Comparison of ENCODE assay signal across 8 mouse cellular contexts in the genomic region with DNA sequence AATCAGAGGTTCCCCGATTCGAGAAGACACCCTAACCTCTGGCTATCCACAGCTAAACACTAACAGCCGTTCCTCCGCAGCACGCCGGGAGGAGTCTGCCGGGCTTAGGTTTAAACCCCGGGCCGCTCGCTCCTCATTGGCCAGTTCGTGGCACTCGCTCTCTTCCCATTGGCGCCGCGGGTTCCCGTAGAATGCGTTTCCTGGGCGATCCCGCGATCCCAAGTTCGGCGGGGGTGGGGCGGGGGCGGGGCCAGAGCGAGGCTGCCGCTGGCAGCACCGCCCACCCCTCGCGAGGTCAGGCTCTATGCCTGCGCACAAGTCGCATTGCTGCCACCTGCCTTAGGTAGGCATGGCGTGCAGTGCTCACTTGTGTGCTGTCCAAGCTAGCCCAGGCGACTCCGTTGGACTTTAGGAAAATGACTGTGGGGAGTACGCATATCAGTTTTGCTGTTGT. TPM values are rescaled to one million over a fixed set of nuclear protein-coding genes. Genes with fewer than 3 reads are reported as not detected.
DNase-seq lines count a peak whose midpoint lies in the region; ATAC-seq and TF ChIP-seq lines count a peak whose summit lies in the region.

A gene (minus strand): TSS at position 157 of the 454 bp plus-strand sequence.

- H3K4me3 ChIP-seq in cortical plate, adult 2 months (ENCODE audit: insufficient read depth, low read length), result peak within 1 kb of the TSS; percentile 57

- TF ChIP-seq CTCF in cortical plate, adult 2 months (IDR thresholded peaks at IDR 0.05; ENCODE audit: extremely low read depth, insufficient read depth, low read length), result 0 out of 2 replicates have a peak, but pooled peaks have one; percentile 8

- H3K27ac ChIP-seq in cortical plate, adult 2 months (ENCODE audit: insufficient read depth, low read length), result no peak within 1 kb of the TSS

- TF ChIP-seq POLR2A in cortical plate, adult 2 months (IDR thresholded peaks at IDR 0.05; ENCODE audit: extremely low read depth, insufficient read depth, low read length), result peak; percentile 46; the same call in 1 of the 2 replicates

- no peaks in the 10 kb centered on the region for H3K4me1 ChIP-seq in cortical plate, adult 2 months (ENCODE audit: control insufficient read depth, insufficient read depth, low read length)

- ATAC-seq in activated CD4-positive, CD25-positive, alpha-beta regulatory T cell, adult 4 months, result peak; percentile 96
- ATAC-seq in inflammation-experienced regulatory T-cells, adult 6 months, result peak; percentile 95
- peak; percentile 96 for ATAC-seq in megakaryocyte-erythroid progenitor cell, adult 5-6 weeks (replicated peaks; ENCODE audit: low FRiP score, low TSS enrichment, poor library complexity, severe bottlenecking)

- DNase-seq in gastrocnemius, postnatal 10 days, result peak; percentile 90
- DNase-seq in left cerebral cortex, postnatal 10 days (ENCODE audit: extremely low spot score in 1 of 2, low spot score in 2 of 2), result peak; percentile 90 to 95
- DNase-seq in right cerebral cortex, postnatal 25 days, result peak; percentile 88
- peak; percentile 87 to 93 for DNase-seq in urinary bladder, postnatal 4 days (ENCODE audit: low spot score in 2 of 2)

- intact Hi-C loops in left cerebral cortex, postnatal 10 days (cut with DNase I), result no loop called here

RNA-seq across cellular contexts. Expression of the gene that starts here (rescaled TPM):
- polyA plus RNA-seq in activated CD4-positive, CD25-positive, alpha-beta regulatory T cell, adult 4 months (2017; shearing (Covaris generic)), result 10 to 100 TPM; 51.2 to 57.0 TPM
- polyA plus RNA-seq in cortical plate, adult 2 months (2012; rRNA removed), result 0.49 and 1.3 TPM in 2 replicates
- 10 to 100 TPM; 10.4 to 13.0 TPM for total RNA-seq in gastrocnemius, postnatal 10 days (2021)
- 100 to 1,000 TPM in 1 of 3 experiments, 10 to 100 TPM in 2; 10.2 to 168 (median 20.0) TPM for polyA plus RNA-seq in inflammation-experienced regulatory T-cells, adult 6 months (2017; shearing (Covaris generic))
- total RNA-seq in left cerebral cortex, postnatal 10 days (2021), result 1 to 10 TPM; 3.9 to 6.5 TPM
- 99.3 and 102 TPM in 2 replicates for total RNA-seq in megakaryocyte-erythroid progenitor cell, adult 5-6 weeks (2014; fragmentation: Nextera tagmentation)
- total RNA-seq in megakaryocyte-erythroid progenitor cell, adult 5-6 weeks (2017), result 150 and 153 TPM in 2 replicates

Comparison
In these comparisons a context has a peak if more than half of its experiments do, and no peak if none do; other contexts are left out.
1. RNA of the gene that starts here (total RNA-seq): 99.3 to 153 TPM in megakaryocyte-erythroid progenitor cell, adult 5-6 weeks; 10.4 to 13.0 TPM in gastrocnemius, postnatal 10 days and 3.9 to 6.5 TPM in left cerebral cortex, postnatal 10 days; every median in the first group is over 4 times any median in the second.
2. Peak in every context shown above with its lines, with median percentiles within 50 percentile points of each other: ATAC-seq and DNase-seq.